Mouse (Mus musculus) adrenal gland, postnatal 36 days (tissue): ENCODE measurements at regions not wholly inside any gene's neighbourhood (a gene's known extent, or its start where the extent isn't known, plus 50 kb on each side); places are given as distances from the start of the nearest gene placed in this dataset.

ENCODE experiments used
- DNase-seq, 2 experiments: peaks; one replicate each; pipeline ENCODE4 v3.0.0; 2021; ENCODE audit warnings: mixed read lengths in 1 of 2

DNA sequence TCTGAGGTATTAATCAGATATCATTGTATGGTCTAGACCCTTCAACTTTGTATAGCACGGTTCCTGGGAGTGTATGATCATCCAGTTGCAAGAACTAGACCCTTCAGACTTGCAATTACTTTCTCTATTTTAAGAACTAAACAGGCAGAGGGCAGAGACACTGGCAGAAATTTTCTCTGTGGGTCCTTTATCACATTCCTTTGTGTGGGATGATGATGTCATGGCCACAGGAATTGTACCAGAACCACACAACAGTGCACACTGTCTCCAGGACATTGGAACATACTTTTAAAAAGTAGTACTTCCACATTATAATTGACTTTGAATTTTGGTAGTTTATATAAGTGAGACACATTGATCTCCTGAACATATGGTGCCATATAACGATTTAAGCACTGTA, 674.2 kb downstream of the Rfpl4b start:
- DNase-seq, result no peak

DNA sequence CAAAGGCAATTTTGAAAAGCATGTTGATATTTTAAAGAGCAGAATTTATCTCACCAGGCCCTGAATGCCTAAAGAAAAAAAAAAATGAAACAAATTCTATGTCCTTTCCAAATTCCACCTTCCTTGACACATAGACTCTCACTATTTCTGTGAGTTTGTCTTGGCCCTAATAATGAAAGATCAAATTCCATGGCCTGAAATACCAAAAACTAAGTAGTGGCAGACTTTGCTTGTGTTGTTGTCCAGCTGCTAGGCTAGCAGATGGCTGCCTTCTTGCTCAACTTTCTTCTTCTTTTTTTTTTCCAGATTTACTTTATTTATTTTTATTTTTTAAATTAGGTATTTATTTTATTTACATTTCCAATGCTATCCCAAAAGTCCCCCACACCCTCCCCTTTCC, 682.4 kb downstream of the Rfpl4b start:
- DNase-seq, result no peak

DNA sequence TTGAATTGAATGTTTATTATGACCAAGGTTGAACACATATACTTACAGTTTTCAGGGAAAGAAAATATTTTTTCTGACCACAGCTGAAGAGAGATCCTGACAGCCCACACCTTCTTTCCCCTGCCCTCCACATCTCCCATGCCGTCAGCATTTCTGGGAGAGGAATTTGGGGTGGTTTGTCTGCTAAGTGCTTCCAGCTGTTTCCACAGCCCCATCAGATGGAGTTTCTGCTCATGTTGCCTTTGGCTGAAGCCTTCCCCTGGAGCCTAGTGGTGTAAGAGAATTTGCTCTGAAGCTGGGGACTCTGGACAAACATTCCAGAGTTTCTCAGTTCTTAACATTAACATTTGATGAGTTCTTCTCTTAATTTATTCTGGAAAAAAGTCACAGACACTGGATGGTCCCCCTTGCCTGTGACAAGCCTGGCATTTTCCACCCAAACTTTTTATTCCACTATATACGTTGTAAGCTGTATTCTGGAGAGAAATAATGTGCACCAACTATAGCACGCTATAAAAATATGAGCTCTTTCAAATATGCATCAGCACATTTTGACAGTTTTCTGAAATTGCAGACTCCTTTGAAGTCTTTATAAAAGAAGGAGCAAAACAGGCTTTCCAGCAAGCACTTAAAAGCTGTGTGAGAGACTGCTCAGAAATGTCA, 699.5 kb downstream of the Rfpl4b start:
- peak in 1 of 2 experiments; percentile 1 for DNase-seq

DNA sequence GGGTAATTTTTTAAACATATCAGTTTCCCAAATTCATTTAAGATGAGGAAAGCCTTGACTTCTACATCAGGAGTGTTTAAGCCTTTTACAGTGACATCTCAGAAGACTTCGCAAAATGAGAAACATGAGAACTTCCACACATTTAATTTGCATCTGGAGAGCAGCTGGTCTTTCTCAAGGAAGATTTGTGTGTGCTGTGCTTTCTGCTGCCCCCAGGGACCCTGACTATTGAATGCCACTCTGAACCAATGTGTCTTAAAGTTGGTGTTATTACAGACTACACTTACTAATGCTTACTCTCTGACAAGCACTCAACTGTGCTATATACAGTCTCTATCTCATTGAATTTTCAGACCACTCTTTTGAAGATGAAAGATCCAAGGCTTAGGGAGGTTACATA, 703.0 kb downstream of the Rfpl4b start:
- no peak for DNase-seq

DNA sequence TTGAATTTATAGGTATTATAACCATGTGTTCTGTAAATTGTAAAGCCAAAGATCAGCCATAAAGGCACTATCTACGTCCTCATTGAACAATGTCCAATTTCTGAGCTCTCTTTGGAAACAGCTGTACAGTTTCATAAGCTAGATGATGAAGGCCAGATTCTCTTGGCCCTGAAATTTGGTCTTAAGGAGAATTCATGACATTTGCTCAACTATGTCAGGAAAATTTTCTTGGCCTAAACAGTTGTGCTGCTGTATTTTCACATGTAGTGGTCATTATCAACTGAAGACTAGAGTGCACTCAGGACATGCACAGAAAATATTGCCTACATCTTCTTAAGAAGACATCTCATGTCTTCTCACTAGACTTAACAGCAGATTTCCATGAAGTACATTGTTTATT, 705.1 kb downstream of the Rfpl4b start:
- DNase-seq, result no peak

DNA sequence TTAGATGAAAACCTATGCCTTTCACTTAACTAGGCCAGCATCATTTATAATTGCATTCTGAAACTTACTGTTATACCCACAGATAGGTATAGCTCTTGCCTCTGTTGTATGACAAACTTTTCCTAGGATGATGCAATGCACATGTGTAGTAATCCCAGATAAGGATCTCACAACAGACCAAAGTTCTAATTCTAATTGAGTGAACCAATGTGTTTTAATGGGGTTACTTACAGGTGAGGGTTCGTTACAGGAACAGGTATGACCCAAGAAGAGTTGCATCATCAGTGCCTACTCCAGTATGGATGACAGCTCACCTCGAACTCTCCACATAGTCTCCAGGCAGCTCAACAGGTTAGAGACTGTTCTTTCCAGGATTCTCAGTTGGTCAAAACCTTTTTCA, 707.4 kb downstream of the Rfpl4b start:
- DNase-seq, result no peak

DNA sequence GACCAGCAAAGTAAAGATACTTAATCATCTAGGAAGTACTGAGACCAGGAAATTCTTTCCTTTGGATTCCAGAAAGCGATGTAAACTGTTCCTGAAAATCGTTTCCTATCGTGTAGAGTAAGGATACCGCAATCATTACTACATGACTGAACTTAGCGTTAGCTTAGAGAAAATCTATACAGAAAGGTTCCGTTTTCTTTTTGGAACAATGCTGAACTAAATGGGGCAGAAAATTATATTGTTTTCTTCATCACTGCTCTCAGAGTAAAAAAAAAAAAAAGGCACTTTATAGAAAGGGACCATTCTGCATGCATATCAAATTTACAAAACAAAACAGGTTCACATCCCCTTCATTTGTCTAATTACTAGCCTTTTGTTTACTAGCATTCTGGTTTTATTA, 713.0 kb downstream of the Rfpl4b start:
- no peak for DNase-seq

DNA sequence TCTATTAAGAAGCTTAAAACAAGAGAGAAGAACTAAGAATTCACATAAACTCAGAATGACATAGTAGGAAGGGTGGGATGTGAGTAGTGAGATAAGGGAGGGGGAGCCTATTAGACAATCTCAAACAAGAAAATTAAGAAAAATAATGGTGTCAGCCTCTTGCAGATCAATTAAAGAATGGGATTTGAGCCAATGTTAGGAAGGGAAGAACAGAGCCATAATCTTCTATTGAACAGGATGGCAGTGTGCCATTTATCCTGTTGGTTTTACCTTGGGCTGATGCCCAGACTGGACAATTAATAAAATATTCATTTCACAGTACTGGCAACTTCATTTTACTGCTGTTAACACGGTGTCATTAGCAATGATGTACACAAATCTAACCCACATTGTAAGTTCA, 718.0 kb downstream of the Rfpl4b start:
- no peak for DNase-seq

DNA sequence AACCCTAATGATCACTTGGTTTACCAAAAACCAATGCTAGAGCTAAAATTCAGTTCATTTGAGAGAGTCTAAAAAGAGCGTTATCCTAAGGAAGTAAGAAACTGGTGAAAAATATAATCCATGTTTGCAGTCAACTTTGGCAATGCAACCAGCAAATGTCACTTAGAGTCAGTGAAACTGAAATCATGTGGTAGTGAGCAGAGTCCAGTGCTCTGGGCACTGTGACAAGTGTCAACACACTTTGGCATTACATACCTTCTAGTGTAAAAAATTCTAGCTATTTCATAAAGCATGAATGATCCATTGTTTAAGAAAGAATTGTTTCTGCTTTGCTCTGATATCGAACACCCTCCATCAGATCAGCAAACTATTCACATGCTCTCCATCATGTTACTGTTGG, 743.1 kb downstream of the Rfpl4b start:
- DNase-seq, result no peak

DNA sequence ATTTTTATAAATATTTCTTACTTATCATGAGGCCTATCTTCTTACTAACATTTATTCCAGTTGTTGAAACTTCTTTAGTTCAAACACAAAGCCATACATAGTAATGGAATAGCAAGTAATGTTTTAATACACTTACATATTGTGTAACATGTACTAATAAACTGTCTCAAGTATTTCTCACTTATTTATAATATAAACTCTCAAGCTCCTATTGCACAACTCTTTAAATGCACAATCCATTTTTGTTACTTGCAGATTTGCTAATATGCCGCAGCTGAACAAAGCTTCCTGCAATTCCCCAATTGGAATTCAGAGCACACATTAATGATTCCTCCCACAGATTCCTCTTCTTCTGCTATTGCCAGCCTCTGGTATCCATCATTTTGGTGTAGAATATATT, 749.2 kb downstream of the Rfpl4b start:
- DNase-seq, result no peak

DNA sequence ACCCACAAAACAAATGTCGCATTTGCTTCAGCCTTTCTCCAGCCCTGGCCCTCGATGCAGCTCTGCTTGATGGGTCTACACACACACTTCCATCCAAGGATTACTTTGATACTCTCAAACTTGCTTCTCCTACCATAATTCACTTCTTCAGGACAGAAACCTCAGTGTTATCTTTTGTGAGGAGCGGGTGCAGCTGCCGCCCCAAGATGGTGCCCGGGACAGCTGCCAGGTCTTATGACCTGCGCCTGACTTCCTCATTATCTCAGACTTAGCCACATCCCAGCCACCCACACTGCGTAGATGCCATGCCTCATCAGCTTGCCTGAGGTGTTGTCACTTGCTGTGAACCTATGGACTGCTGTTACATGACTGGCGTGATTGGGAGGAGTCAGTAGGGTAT, 762.5 kb downstream of the Rfpl4b start:
- no peak for DNase-seq

DNA sequence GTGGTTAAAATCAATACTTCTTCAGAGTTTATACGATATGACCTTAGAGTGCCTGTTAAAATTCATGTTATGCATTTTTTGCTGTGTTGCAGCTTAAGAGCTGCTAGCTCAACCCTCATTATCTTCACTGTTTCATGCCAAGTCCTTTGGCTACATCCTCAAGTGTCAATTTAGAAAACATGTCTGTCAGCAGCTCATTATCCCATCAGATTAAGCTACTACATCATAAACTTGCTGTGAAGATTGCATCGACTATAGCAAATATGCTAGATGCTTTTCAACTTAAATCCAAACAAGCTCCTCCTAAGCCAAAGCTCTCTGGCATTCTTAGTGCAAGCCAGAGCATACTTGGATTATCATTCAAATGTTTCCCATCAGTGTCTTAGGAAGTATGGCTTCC, 811.1 kb downstream of the Rfpl4b start:
- DNase-seq, result no peak

DNA sequence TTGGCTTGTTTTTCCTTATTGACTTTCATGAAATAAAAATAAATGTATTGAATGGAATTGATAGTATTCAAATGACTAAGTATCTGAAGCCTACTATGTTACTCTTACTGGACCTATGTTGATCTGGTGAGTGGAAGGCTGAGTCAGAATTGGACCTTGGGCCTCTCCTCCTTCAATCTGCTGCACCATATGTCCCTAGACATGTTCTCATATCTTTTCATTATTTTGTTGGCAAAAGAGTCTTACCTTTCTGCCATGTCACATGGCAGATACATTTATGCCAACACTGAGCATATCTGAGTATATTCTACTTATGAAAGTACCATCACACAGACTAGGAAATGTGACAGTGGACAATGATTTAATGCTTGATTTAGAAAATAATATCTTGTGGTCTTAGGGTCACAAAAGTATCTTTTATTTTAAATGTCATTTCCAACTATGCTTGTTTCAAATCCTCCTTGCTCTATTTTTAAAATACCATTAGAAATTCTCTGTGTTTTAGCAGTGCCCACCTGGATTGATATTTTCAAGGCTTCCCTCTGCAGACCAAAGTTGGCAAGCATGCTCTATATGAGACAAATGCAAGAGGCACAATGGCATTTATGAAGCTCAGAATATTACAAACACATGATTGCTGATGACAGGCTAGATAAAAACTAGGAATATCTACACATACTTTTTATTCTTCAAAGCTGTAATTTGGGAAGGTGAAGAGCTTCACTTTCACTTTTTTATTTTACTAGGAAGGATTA, 825.7 kb downstream of the Rfpl4b start:
- DNase-seq, result no peak

DNA sequence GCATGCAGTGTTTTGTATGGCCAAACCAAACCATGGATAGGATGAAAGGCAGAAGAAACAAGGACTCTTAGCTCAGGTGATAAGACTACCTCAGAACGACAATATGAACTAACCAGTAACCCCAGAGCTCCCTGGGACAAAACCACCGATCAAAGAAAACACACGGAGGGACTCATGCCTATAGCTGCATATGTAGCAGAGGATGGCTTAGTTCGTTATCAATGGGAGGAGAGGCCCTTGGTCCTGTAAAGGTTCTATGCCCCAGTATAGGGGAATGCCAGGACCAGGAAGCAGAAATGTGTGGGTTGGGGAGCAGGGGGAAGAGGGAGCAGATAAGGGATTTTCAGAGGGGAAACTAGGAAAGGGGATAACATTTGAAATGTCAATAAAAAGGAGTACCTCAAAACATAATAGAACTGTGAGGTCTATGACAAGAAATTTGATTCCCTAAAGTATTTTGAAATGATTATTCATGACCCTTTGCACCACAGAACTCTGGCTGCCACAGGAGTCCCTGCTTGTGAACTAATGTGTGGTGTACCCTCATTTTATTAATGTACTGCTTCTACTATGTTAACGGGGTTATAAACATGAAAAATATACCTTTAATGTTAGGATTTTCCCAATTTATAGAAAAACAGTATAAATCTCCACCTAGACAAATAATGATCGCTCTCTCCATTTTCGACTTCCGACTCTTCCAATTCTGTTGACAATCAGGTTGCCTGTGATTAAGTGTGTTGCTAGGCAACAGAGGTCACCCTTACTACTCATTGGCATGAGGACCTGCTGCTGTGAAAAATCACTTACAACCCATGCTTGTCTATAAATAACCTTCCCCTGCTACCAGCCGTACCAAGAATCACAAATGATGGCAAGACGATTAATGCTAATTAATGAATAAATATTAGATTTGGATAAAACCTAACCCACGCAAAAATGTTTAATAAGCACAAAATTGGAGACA, 833.0 kb downstream of the Rfpl4b start:
- peak in 1 of 2 experiments; percentile 13 for DNase-seq

DNA sequence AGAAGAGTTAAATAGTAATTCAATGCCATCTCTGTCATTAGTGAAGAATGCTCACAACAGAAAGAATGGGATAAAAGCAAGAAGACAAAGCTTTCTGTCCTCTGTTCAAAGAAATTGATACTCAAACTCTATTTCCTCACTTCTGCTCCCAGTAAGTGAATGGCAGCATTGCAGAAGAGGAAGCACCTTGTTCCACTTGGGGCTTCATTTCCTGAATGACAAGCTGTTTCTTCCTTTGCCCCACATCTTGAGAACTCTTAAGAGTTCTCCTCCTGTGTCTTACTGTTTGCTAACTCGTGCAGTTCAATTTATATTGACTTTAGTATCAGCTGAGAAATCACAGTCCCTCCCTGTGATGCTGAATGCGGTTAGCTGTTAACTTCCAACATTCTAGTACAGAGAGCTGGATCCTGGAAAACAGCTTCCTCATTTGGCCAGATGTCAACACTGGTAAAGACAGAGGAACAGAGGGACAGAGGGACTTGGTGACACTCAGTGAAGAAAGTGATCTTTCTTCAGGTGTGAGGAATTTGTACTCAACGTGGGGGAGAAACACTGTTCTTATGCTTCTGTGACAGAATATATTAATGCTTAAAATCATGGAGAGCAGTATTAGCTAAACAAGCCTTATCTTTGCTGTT, 840.3 kb upstream of the Marcks start:
- DNase-seq, result no peak

DNA sequence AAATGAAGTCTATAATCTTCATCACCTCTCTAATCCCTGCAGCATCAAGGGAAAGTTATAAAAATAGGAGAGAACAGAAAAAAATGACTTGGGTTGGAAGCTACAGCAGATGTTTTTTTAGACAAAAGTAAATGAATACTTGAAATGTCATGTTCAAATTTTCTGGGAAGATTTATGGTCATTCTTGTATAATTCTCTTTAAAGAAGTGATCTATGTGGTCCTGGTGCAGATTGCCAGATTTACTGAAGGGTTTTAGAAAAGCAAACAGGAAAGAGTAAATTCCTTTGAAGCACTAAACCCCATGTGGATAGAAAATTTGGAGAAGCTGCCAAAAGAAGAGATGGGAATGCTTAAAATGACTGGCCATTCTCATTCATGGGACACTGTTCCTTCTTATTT, 821.3 kb upstream of the Marcks start:
- DNase-seq, result no peak

DNA sequence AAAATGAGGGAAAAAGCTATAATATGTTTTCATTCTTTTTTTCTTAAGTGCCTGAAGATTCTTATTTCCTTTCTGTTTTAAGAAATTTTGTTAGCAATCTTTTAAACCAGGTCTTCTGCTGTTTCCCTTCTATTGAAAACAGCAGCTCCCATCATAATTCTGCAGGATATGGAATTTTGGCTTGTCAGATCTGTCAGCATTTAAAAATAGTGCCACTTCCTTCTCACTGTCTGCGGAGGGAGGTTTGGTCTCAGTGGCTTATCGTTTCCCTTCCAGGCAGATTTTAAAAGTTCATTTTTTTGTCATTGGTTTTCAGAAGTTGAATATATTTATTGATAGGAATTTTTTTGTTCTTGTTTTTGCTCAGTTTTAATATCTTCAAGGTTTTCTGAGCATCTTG, 776.1 kb upstream of the Marcks start:
- no peak for DNase-seq

DNA sequence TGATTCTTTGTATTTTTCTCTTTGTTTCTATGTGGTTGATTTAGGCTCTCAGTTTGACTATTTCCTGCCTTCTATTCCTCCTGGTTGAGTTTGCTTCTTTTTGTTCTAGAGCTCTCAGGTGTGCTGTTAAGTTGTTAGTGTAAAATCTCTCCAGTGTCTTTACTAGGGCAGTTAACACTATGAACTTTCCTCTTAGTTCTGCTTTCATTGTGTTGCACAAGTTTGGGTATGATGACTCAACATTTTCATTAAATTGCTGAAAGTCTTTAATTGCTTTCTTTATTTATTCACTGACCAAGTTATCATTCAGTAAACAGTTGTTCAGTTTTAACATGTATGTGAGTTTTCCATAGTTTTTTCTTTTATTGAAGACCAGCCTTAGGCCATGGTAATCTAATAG, 772.9 kb upstream of the Marcks start:
- DNase-seq, result no peak

DNA sequence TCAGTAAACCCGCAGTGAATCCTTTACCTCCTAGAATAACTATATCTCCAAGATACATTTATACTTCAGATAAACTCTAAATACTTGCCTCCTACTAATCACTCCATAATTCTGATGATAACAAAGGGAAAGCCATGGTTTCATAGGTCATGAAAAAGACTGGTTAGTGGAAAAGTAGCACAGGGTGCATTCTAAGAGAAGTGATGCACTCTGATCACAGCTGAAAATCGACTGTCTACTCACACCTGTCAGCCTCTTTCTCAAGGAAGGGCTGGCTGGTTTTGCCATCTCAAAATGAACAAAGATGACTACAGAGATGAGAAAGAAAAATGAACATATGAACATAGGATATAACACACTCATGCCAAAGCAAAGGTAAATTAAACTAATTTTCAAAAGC, 769.6 kb upstream of the Marcks start:
- no peak for DNase-seq

DNA sequence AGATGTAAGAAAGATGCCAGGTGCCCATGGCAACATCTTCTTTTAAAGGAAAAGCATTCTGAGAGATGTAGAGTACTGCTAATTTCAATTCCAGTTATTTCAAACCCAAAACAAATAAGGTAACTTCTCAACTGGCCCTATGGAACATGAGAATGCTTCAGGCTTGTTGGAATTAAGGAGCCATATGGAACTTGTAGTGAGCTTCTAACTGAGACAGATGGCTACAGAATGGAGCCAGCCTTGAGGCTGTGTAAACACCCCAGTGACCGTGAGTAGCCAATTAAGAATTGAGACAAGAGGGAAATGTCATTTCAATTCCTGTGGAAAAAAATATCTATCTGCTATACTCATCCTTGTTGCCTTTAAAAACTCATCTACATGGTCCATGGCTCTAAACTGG, 769.0 kb upstream of the Marcks start:
- DNase-seq, result no peak

DNA sequence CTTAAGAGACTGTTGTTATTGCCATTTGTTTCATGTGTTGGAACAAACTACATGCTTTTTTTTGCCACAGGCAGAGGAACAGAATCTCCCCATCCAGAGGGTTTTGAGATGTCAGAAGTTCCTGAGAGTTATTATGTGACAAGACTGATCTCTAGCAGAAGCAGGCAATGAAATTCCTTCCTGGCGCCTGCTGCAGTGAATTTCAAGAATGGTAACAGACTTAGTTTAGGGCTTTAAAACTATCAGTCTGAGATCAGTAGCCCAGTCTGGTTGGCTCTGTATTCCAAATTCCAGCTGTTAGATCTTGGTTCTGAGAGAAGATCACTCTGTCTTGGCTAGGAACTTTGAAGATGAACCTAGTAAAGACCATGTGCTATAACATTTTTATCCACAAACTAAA, 749.2 kb upstream of the Marcks start:
- DNase-seq, result no peak

DNA sequence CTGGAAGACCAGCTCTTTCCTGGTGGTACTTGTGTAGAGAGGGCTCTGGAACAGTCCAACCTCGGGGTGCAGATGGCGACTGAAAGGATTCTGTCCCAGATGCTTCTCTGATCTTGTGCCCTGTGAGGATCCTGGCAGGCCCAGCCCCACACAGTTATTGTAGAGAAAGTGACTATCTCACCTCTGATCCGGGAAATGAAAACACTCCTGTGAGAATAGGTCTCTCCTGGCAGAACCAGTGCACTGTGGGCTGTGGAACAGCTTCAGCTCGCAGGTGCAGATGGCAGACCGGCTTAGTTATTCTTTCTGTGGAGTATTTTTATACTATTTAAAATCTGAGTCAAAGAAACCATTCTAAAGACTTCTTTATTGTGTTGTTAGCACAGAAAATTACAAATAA, 742.1 kb upstream of the Marcks start:
- no peak for DNase-seq

DNA sequence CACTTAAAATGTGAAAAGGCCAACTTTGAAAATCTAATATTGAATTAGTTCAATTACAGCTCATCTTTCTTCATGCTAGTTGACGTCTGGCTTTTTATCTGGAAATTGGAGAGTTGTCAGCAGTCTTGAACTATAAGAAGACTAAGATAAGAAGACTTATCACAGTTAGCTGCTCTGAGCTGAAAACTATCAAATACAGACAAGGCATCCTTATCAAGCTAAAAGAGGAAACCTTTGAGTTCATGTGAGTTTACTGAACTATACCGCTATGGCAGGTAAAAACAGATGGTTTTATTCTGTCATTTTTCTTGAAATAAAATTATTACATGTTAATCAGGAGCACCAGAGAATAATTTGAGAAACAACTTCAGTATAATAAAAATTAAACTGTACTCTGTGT, 735.2 kb upstream of the Marcks start:
- DNase-seq, result no peak
